Mouse (Mus musculus) brain, embryonic 14.5 days (tissue): ENCODE data around the gene Gm7029. TPM values are rescaled to one million over a fixed set of nuclear protein-coding genes. Genes with fewer than 3 reads are reported as not detected.

Source experiments
- DNase-seq: peaks from one replicate; pipeline ENCODE4 v3.0.0-alpha.2; 2011; ENCODE audit warnings: low read depth
- CTCF ChIP-seq: fragments of 200-500 bp; IDR thresholded peaks from 2 replicates; pipeline ENCODE4 v1.5.1; 2012; ENCODE audit warnings: inconsistent platforms, mild to moderate bottlenecking, moderate library complexity, borderline replicate concordance; ENCODE audit not compliant: insufficient read depth, insufficient read length; ENCODE audit errors: extremely low read depth
- POLR2A ChIP-seq: fragments of 200-500 bp; IDR thresholded peaks from 2 replicates; pipeline ENCODE4 v1.6.1; 2012; ENCODE audit warnings: mild to moderate bottlenecking, inconsistent platforms, borderline replicate concordance; ENCODE audit not compliant: poor library complexity, insufficient read depth, insufficient read length, severe bottlenecking; ENCODE audit errors: extremely low read depth
- polyA plus RNA-seq: library from polyadenylated mRNA; depleted of rRNA; stranded (reverse); fragments of >200 nt; gene quantifications from 2 replicates; pipeline ENCODE4 v1.2.3, GENCODE M21; 2012; rRNA removed

The Gm7029 gene
- polyA plus RNA-seq, 1 experiment = not detected

DNA sequence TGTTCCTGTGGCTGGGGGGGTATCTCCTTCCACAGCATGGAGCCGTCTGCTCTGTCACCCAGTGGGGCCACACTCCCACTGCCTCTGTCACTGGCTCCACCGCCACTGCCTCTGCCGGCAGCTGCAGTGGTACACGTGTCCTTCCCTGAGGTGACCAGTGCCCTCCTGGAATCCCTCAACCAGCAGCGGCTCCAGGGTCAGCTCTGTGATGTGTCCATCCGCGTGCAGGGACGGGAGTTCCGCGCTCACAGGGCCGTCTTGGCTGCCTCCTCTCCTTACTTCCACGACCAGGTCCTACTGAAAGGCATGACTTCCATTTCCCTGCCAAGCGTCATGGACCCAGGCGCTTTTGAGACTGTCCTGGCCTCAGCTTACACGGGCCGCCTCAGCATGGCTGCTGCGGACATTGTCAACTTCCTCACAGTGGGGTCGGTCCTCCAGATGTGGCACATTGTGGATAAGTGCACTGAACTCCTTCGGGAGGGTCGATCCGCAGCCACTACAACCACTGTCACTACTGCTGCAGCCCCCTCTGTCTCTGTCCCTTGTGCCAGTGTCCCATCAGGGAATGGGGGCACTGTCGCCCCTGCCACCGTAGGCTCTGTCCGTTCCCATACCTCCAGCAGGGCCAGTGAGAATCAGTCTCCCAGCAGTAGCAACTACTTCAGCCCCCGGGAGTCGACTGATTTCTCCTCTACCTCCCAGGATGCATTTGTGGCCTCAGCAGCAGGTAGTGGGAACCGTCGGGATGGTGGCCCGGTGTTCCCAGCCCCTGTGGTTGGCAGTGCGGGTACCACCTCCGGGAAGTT, 43.4 kb downstream of the Gm7029 start:
- TF ChIP-seq CTCF = no peak
- TF ChIP-seq POLR2A = no peak

GRCm38 (mm10) chr17:33917656-33918292, 44.1 kb downstream of the Gm7029 start:
- TF ChIP-seq POLR2A (no peak), CTCF (no peak)
- no peak for DNase-seq

More for the DNA sequence above, 43.4 kb downstream of the Gm7029 start:
- DNase-seq = no peak

- TF ChIP-seq CTCF = no peak
- no peak for TF ChIP-seq POLR2A
- no peak for DNase-seq
Measured at GRCm38 (mm10) chr17:33918293-33919203, 44.9 kb downstream of the Gm7029 start.

DNA sequence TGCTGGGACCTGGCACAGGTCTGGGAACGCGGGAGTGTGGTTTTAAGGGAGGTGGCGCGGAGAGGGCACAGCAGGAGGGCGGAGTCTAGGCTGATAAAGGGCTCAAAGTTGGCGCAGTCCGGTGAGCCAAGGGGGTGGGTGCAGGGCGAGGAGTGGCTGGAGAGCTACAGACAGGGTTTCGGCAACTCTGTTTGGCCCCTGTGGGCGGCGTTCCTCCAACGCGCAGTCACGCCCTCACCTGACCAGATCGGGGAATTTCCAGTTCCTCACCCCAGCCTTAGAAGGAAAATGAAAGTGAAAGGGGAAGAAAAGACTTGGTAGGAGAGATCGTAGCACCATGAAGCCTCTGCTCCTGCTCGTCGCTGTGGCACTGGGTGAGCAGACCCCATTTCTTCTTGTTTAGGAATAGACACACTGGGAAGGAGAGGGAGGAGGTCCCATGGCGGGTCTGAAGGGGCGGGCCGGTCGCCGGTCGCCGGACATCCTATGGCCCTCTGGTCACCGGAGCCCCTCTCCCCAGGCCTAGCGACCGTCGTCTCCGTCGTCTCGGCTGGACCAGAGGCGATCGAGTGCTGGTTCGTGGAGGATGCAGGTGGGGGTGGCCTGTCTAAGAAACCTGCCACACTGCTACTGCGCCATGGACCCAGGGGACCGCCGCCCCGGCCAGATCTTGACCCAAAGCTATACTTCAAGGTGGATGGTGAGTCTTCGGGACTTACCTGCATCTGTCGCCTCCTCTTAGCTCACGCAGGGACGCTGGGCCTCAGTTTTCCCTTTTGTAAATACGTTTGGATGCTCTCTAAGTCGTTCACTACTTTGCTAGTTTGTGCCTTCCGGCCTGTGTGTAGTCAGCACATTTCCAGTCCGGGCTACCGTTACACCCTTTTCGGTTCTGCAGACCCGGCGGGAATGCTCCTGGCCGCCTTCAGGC, 46.0 kb downstream of the Gm7029 start:
- DNase-seq = peak; percentile 54
- TF ChIP-seq POLR2A = no peak

DNA sequence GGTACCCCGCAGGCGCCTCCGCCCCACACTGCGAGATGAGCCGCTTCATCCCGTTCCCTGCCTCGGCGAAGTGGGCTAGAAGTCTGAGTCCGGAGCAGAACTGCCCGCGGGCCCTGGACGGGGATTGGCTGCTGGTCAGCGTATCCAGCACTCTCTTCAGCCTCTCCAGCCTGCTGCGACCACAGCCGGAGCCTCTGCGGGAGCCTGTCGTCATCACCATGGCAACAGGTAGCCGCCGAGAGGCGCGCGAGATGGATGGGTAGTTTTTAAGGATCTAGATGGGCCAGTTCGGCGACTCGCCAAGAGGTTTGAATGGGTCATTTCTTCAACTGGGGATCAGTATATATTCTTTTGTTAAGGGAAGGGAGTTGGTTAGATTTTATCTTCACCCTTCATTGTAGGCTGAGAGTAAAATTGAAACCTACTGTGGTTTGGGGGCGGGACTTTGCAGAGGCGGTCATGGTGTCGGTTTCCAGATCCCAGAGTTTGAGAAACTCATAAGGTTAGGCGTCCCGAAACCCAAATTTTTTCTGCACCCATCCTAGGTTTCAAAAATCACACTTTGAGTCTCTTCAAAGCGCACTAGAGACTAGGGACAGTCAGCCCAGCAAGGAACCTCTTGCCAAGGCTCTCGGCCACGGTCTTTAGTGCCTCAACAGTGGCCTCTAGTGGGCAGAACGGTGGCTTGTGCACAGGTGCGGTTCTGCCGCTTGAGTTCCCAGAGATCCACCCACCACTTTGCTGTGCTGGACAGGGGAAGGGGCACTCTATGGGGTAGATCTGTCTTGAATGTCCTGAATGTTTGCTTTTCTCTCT, 46.9 kb downstream of the Gm7029 start:
- TF ChIP-seq POLR2A = no peak
- TF ChIP-seq CTCF = peak; percentile 88
- peak; percentile 87 for DNase-seq

DNA sequence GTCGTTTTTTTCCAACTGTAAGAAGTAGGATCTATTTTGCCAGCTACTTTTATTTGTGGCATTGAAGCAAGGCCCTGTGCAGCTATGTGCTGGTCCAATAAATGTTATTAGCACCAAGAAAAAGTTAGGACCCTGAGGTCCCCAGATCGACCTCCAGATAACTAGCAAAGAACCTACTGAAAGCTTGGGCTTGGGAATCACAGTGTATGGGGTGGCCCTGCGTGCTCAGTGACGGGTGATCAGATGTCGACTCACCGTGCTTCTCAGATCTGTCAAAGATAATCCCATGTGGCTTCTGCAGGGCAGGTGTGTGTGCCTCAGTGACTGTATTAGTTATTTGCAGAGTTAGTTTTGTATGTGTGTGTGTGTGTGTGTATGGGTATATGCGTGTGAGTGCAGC, 47.7 kb downstream of the Gm7029 start:
- TF ChIP-seq POLR2A (no peak), CTCF (no peak)
- DNase-seq = no peak

Other genes with a start within 250 kb of the Gm7029 start
- 120 and 156 TPM in 2 replicates for gene Zfp414, start 244.7 kb upstream of the Gm7029 start, polyA plus RNA-seq
- 0.76 and 0.82 TPM in 2 replicates for gene Pram1, start 235.8 kb upstream of the Gm7029 start, polyA plus RNA-seq
- gene Hnrnpm, start 187.0 kb upstream of the Gm7029 start, polyA plus RNA-seq = 206 and 243 TPM in 2 replicates
- 59.3 and 65.7 TPM in 2 replicates for gene March2, start 155.2 kb upstream of the Gm7029 start, polyA plus RNA-seq
- 633 and 642 TPM in 2 replicates for gene Rab11b, start 113.3 kb upstream of the Gm7029 start, polyA plus RNA-seq
- 9.8 and 10.6 TPM in 2 replicates for gene Angptl4, start 92.0 kb upstream of the Gm7029 start, polyA plus RNA-seq
- 50.7 and 61.9 TPM in 2 replicates for gene Kank3, start 63.3 kb upstream of the Gm7029 start, polyA plus RNA-seq
- gene Rps28, start 49.3 kb upstream of the Gm7029 start, polyA plus RNA-seq = 1,048 and 1,174 TPM in 2 replicates
- 327 and 425 TPM in 2 replicates for gene Ndufa7, start 49.3 kb upstream of the Gm7029 start, polyA plus RNA-seq
- 41.6 and 49.6 TPM in 2 replicates for gene Cd320, start 30.7 kb upstream of the Gm7029 start, polyA plus RNA-seq
- gene Kifc1, start 16.8 kb downstream of the Gm7029 start, polyA plus RNA-seq = 18.5 and 32.3 TPM in 2 replicates
- gene Platr17, start 31.3 kb downstream of the Gm7029 start, polyA plus RNA-seq = 0.30 and 0.38 TPM in 2 replicates
- 43.8 and 52.6 TPM in 2 replicates for gene Daxx, start 35.6 kb downstream of the Gm7029 start, polyA plus RNA-seq
- gene Tapbp, start 42.1 kb downstream of the Gm7029 start, polyA plus RNA-seq = 17.4 and 22.8 TPM in 2 replicates
- gene Zbtb22, start 42.1 kb downstream of the Gm7029 start, polyA plus RNA-seq = 35.8 and 43.6 TPM in 2 replicates
- gene Rgl2, start 55.7 kb downstream of the Gm7029 start, polyA plus RNA-seq = 184 and 285 TPM in 2 replicates
- 85.7 and 97.5 TPM in 2 replicates for gene Pfdn6, start 66.5 kb downstream of the Gm7029 start, polyA plus RNA-seq
- gene Wdr46, start 66.8 kb downstream of the Gm7029 start, polyA plus RNA-seq = 22.8 and 29.3 TPM in 2 replicates
- gene B3galt4, start 77.7 kb downstream of the Gm7029 start, polyA plus RNA-seq = 9.9 and 11.1 TPM in 2 replicates
- 71.7 and 72.8 TPM in 2 replicates for gene Vps52, start 82.0 kb downstream of the Gm7029 start, polyA plus RNA-seq
- gene Rps18, start 82.2 kb downstream of the Gm7029 start, polyA plus RNA-seq = 744 and 771 TPM in 2 replicates
- 20.4 and 20.5 TPM in 2 replicates for gene H2-K1, start 126.5 kb downstream of the Gm7029 start, polyA plus RNA-seq
- 58.8 and 68.8 TPM in 2 replicates for gene Ring1, start 150.8 kb downstream of the Gm7029 start, polyA plus RNA-seq
- gene H2-Ke6, start 154.2 kb downstream of the Gm7029 start, polyA plus RNA-seq = 88.8 and 156 TPM in 2 replicates
- gene Slc39a7, start 157.8 kb downstream of the Gm7029 start, polyA plus RNA-seq = 133 and 138 TPM in 2 replicates
- gene Rxrb, start 158.0 kb downstream of the Gm7029 start, polyA plus RNA-seq = 83.9 and 97.4 TPM in 2 replicates
- gene Col11a2, start 165.6 kb downstream of the Gm7029 start, polyA plus RNA-seq = 11.5 and 11.8 TPM in 2 replicates
- 0.07 and 0.20 TPM in 2 replicates for gene H2-Oa, start 218.5 kb downstream of the Gm7029 start, polyA plus RNA-seq
- gene H2-DMa, start 245.7 kb downstream of the Gm7029 start, polyA plus RNA-seq = 12.0 and 16.4 TPM in 2 replicates
- 186 and 256 TPM in 2 replicates for gene Brd2, start 248.8 kb downstream of the Gm7029 start, polyA plus RNA-seq